Mouse (Mus musculus) embryonic facial prominence, embryonic 11.5 days (tissue): ENCODE measurements around the gene Kif17. TPM values are rescaled to one million over a fixed set of nuclear protein-coding genes. Genes with fewer than 3 reads are reported as not detected.

Experiments
- ATAC-seq: fragments of 200-750 bp; cut with Nextera tagmentation; replicated peaks from 2 replicates; pipeline ENCODE4 v1.8.0; 2017; ENCODE audit warnings: low read depth; ENCODE audit not compliant: insufficient number of reproducible peaks, low FRiP score, low TSS enrichment
- DNase-seq: peaks from one replicate; pipeline ENCODE4 v3.0.0-alpha.2; 2015; ENCODE audit warnings: low spot score
- H3K27ac ChIP-seq: fragments of 300-500 bp; sonication (generic); replicated peaks from 2 replicates; pipeline ENCODE4 v1.5.1; 2014; ENCODE audit warnings: mild to moderate bottlenecking, low read depth, low read length, control low read depth
- H3K27me3 ChIP-seq: fragments of 300-500 bp; sonication (generic); 2 replicates; pipeline ENCODE4 v1.6.1; 2014; ENCODE audit warnings: mild to moderate bottlenecking, low read length, moderate library complexity, mixed read lengths; ENCODE audit not compliant: control insufficient read depth, insufficient read depth
- H3K36me3 ChIP-seq: fragments of 300-500 bp; sonication (generic); replicated peaks from 2 replicates; pipeline ENCODE4 v1.6.1; 2014; ENCODE audit warnings: low read depth, mild to moderate bottlenecking, low read length, moderate library complexity, mixed read lengths; ENCODE audit not compliant: control insufficient read depth, insufficient read depth
- H3K4me1 ChIP-seq: fragments of 300-500 bp; sonication (generic); 2 replicates; pipeline ENCODE4 v1.6.1; 2014; ENCODE audit warnings: low read length, mixed read lengths; ENCODE audit not compliant: control insufficient read depth, insufficient read depth
- H3K4me2 ChIP-seq: fragments of 300-500 bp; sonication (generic); 2 replicates; pipeline ENCODE4 v1.6.1; 2014; ENCODE audit warnings: low read depth, mild to moderate bottlenecking, control low read depth, low read length, moderate library complexity
- H3K4me3 ChIP-seq: fragments of 300-500 bp; sonication (generic); 2 replicates; pipeline ENCODE4 v1.5.1; 2014; ENCODE audit warnings: low read depth, low read length, control low read depth
- H3K9ac ChIP-seq: fragments of 300-500 bp; sonication (generic); replicated peaks from 2 replicates; pipeline ENCODE4 v1.6.1; 2014; ENCODE audit warnings: mild to moderate bottlenecking, control low read depth, low read length
- H3K9me3 ChIP-seq: fragments of 300-500 bp; sonication (generic); replicated peaks from 2 replicates; pipeline ENCODE4 v1.6.1; 2016; ENCODE audit warnings: mild to moderate bottlenecking, low read length, inconsistent platforms, mixed read lengths; ENCODE audit not compliant: control insufficient read depth
- WGBS: fragments of 180-500 bp; shearing (Covaris S2); extraction: QIAGEN DNeasy Blood & Tissue Kit; methylation state at CpG from one replicate; pipeline ENCODE4 v1.1.7; 2014; 5-methylcytosine and 5-hydroxymethylcytosine counted together
- polyA plus RNA-seq: library from polyadenylated mRNA; unstranded; fragments of >200 nt; fragmentation: Nextera tagmentation; extraction: Ambion mirVana; gene quantifications from 2 replicates; pipeline ENCODE4 v1.2.1, GENCODE M21; 2014

The Kif17 gene
- polyA plus RNA-seq, 1 experiment from 2014 or later: 0.31 TPM

DNA sequence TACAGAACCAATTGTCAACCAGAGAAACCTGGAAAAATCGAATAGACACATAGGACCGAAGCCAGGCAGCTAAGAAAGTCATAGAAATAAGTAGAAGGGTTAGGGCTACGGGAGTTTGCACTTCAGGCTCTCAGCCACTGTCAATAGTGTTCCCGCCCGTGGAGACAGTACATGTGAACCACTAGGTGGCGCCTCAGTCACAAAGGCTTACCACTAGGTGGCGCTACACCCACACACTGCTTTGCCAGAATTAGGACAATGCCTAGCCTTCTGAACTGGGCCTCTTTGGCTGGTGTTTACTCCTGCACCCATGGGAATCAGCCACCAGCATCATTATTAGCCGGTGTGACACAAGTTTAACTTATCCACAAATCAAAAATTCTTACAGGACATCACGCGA is 69.3 kb downstream of the Kif17 start:
- H3K36me3 ChIP-seq: no peaks in the 10 kb centered on the region; the same call in 1 of the 2 replicates
- H3K4me1 ChIP-seq: no peaks in the 10 kb centered on the region
- 40% methylated on average over 10 of the region's 10 CpGs for WGBS
- H3K27me3 ChIP-seq: no peaks in the 10 kb centered on the region
- ATAC-seq (no peak), DNase-seq (peak; percentile 86)
- no peaks in the 10 kb centered on the region for H3K9me3 ChIP-seq
- no peak overlapping the region for H3K9ac ChIP-seq
- H3K4me2 ChIP-seq: no peak overlapping the region
- H3K4me3 ChIP-seq: no peak overlapping the region
- H3K27ac ChIP-seq: no peak overlapping the region

DNA sequence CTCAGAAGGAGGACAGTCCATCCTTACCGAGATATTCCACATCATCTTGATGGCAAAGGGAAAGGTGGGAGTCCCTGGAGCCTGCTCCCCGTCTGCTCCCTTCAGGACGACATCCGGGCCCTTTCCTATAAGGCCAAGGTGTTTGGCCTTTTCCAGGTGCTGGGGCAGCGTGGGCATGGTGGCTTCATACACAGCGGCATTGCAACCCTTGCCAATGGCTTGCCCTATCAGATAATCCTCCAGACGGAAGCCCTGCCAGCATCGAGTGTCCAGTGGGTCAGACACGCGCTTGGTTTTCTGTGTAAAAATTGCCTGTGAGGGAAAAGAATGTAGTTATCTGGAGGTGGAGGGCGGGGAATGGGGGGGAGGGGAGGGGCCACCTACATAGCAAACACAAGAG is 70.5 kb downstream of the Kif17 start:
- Histone ChIP-seq H3K4me2 (no peak overlapping the region), H3K36me3 (no peaks in the 10 kb centered on the region; the same call in 1 of the 2 replicates), H3K27me3 (no peaks in the 10 kb centered on the region), H3K9me3 (no peaks in the 10 kb centered on the region), H3K9ac (no peak overlapping the region), H3K4me1 (no peaks in the 10 kb centered on the region), H3K4me3 (no peak overlapping the region), H3K27ac (no peak overlapping the region)
- DNase-seq (no peak), ATAC-seq (no peak)
- WGBS: 85% methylated on average over 11 of the region's 11 CpGs

DNA sequence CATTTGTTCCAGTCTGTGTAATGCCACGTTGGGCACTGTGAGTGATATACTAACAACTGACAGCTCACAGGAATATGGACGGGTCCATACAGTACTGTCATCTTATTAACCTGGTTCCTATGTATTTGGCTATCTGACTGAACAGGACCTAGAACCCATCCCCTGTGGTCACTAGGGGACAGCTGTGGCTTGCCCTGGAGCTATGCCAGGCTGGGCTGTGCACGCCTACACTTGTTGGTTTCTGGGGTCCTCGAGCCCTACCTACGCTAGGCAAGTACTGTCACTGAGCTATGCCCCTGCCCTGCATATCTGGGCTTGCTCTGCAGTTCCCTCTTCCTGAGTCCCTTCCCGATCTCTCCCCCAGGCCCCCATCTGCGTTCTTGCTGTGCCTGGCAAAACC is 71.3 kb downstream of the Kif17 start:
- no peaks in the 10 kb centered on the region; the same call in 1 of the 2 replicates for H3K36me3 ChIP-seq
- 77% methylated on average over 7 of the region's 7 CpGs for WGBS
- H3K27me3 ChIP-seq: no peaks in the 10 kb centered on the region
- no peak overlapping the region for H3K27ac ChIP-seq
- H3K4me3 ChIP-seq: no peak overlapping the region
- DNase-seq: no peak
- H3K9ac ChIP-seq: no peak overlapping the region
- ATAC-seq: no peak
- no peaks in the 10 kb centered on the region for H3K4me1 ChIP-seq
- no peaks in the 10 kb centered on the region for H3K9me3 ChIP-seq
- H3K4me2 ChIP-seq: no peak overlapping the region

DNA sequence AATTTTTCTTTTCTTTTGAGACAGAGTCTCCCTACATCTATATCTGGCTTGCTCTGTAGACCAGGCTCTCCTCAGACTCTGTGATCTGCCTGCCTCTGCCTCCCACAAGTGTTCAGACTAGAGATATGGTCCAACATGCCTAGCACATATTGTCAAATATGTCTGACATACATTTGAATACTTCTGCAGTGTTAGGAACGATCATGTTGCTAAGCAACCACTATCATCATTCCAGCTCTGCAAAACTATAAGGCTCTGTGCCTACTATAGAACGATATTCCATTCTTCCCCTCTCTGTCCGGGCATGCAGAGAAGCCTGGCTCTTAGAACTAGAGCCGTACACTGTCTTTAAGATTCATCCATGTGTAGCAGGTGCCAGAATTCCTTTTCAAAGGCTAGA is 72.5 kb downstream of the Kif17 start:
- WGBS: 65% methylated on average over 4 of the region's 4 CpGs
- DNase-seq: no peak
- Histone ChIP-seq H3K27me3 (no peaks in the 10 kb centered on the region), H3K4me1 (no peaks in the 10 kb centered on the region), H3K27ac (no peak overlapping the region), H3K4me2 (no peak overlapping the region), H3K4me3 (no peak overlapping the region), H3K9ac (no peak overlapping the region), H3K36me3 (no peaks in the 10 kb centered on the region), H3K9me3 (no peaks in the 10 kb centered on the region)
- no peak for ATAC-seq

DNA sequence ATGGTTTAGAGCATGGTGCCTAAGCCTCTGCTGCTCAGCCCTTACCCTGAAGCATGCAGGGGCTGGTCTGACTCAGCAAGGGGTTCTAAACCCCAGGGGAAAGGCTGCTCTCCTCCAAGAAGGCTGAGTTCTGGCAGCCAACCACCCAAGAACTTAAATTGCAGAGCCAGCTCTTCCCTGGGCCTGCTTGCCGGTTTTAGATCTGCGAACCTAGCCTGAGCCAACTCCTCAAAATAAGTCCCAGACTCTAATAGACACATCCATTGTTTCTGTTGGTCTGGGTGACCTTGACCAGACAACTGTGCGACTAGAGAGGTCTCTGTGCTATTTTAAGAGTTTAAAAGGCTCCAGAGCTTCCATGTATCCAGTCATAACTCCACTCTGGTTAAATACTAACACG is 73.5 kb downstream of the Kif17 start:
- no peaks in the 10 kb centered on the region for H3K4me1 ChIP-seq
- WGBS: 69% methylated on average over 4 of the region's 4 CpGs
- H3K4me3 ChIP-seq: no peak overlapping the region
- ATAC-seq (no peak), DNase-seq (no peak)
- H3K9ac ChIP-seq: no peak overlapping the region
- H3K27ac ChIP-seq: no peak overlapping the region
- H3K36me3 ChIP-seq: no peaks in the 10 kb centered on the region
- no peaks in the 10 kb centered on the region for H3K27me3 ChIP-seq
- no peak overlapping the region for H3K4me2 ChIP-seq
- no peaks in the 10 kb centered on the region for H3K9me3 ChIP-seq

DNA sequence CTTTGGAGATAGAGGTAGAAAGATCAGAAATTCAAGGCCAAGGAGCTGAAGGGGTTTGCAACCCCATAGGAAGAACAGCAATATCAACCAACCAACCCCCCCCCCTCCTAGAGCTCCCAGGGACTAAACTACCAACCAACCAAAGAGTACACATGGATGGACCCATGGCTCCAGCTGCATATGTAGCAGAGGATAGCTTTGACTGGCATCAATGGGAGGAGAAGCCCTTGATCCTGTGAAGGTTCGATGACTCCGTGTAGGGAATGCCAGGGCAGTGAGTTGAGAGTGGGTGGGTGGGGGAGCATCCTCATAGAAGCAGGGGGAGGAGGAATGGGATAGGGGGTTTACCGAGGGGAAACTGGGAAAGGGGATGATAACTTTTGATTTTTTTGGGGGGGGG is 74.2 kb downstream of the Kif17 start:
- Histone ChIP-seq H3K4me3 (no peak overlapping the region), H3K9me3 (no peaks in the 10 kb centered on the region), H3K4me1 (no peaks in the 10 kb centered on the region), H3K4me2 (no peak overlapping the region), H3K36me3 (no peaks in the 10 kb centered on the region), H3K27me3 (no peaks in the 10 kb centered on the region), H3K9ac (no peak overlapping the region), H3K27ac (no peak overlapping the region)
- 95% methylated on average over 3 of the region's 3 CpGs for WGBS
- ATAC-seq: no peak
- DNase-seq: no peak

GRCm38 (mm10) chr4:138325466-138326076 is 75.3 kb downstream of the Kif17 start:
- Histone ChIP-seq H3K27me3 (no peaks in the 10 kb centered on the region), H3K9me3 (no peaks in the 10 kb centered on the region), H3K4me1 (no peaks in the 10 kb centered on the region), H3K4me3 (peak overlapping the region; percentile 81), H3K27ac (peak overlapping the region; percentile 92), H3K9ac (peak overlapping the region; percentile 86), H3K36me3 (no peaks in the 10 kb centered on the region), H3K4me2 (peak overlapping the region; percentile 74)
- DNase-seq (peak; percentile 87), ATAC-seq (peak; percentile 84)
- under 1% methylated on average over 45 of the region's 45 CpGs for WGBS

DNA sequence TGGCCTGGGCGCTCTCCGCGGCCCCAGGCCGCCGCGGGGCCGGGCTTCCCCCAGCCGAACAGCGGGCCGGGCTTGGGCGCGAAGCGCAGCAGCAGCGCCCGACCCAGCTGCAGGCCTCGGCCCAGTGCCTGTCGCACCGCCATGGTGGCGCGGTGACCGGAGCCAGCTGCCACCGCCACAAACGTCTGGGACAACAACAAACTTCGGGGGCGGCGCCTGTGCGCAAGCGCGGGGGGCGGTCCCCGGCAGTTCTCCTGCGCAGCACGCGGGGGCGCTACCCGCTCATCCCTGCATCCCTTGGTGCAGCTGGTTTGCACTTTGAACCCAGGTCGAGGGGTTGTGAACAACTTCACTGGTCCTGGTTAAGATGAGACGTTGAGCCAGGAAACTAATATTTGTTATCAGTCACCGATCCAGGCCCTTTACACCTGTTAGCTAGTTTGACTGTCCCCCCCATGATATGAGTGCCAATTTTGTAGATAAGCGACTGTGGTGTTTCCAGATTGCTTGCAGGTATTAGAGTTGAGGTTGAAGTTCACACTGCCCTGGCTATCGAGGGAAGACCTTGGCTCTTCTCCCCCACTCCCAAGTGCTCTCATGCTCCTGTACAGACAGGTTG is 76.0 kb downstream of the Kif17 start, which contains the start of gene Pink1:
Gene Pink1, minus strand, starts transcription at position 231 of the 619 bp plus-strand sequence.
- Histone ChIP-seq H3K27ac (peak within 1 kb of the TSS; percentile 92), H3K4me3 (peak within 1 kb of the TSS; percentile 81), H3K4me1 (no peaks in the 10 kb centered on the region), H3K4me2 (peak within 1 kb of the TSS; percentile 74), H3K9me3 (no peaks in the 10 kb centered on the region), H3K27me3 (no peaks in the 10 kb centered on the region), H3K9ac (peak within 1 kb of the TSS; percentile 86), H3K36me3 (no peaks in the 10 kb centered on the region)
- ATAC-seq: peak; percentile 54
- DNase-seq: peak; percentile 88
- 4% methylated on average over 41 of the region's 41 CpGs for WGBS
